Mouse (Mus musculus): ENCODE measurements around the gene Mep1a. TPM values are rescaled to one million over a fixed set of nuclear protein-coding genes. Genes with fewer than 3 reads are reported as not detected.

The Mep1a gene
- polyA plus RNA-seq, 1 experiment from 2014 or later = 0.12 TPM

GRCm38 (mm10) chr17:43520166-43520565 lies 17.6 kb upstream of the Mep1a start:
- Histone ChIP-seq H3K9ac (no peak overlapping the region), H3K4me1 (replicated peaks; ENCODE audit: control insufficient read depth, insufficient read depth, low read length) (no peaks in the 10 kb centered on the region), H3K4me2 (replicated peaks) (no peak overlapping the region), H3K9me3 (ENCODE audit: control insufficient read depth, low read length) (peaks cover under 1% of the 10 kb centered on the region; the same call in 1 of the 2 replicates), H3K4me3 (replicated peaks; ENCODE audit: low read length) (no peak overlapping the region), H3K27ac (no peak overlapping the region), H3K36me3 (replicated peaks; ENCODE audit: control insufficient read depth, insufficient read depth) (no peaks in the 10 kb centered on the region), H3K27me3 (ENCODE audit: control insufficient read depth, insufficient read depth, low read length) (no peaks in the 10 kb centered on the region)
- no peak for DNase-seq (ENCODE audit: low spot score)
- WGBS = 85% methylated on average over 3 of the region's 3 CpGs
- no peak for ATAC-seq (ENCODE audit: low FRiP score)

GRCm38 (mm10) chr17:43518644-43519409 lies 16.2 kb upstream of the Mep1a start:
- Histone ChIP-seq H3K27ac (no peak overlapping the region), H3K36me3 (replicated peaks; ENCODE audit: control insufficient read depth, insufficient read depth) (no peaks in the 10 kb centered on the region), H3K4me1 (replicated peaks; ENCODE audit: control insufficient read depth, insufficient read depth, low read length) (no peaks in the 10 kb centered on the region), H3K27me3 (ENCODE audit: control insufficient read depth, insufficient read depth, low read length) (no peaks in the 10 kb centered on the region), H3K9ac (no peak overlapping the region), H3K4me2 (replicated peaks) (peak overlapping the region; percentile 26; the same call in 1 of the 2 replicates), H3K9me3 (ENCODE audit: control insufficient read depth, low read length) (peaks cover 13% of the 10 kb centered on the region; the same call in 1 of the 2 replicates), H3K4me3 (replicated peaks; ENCODE audit: low read length) (no peak overlapping the region)
- DNase-seq (ENCODE audit: low spot score) = peak; percentile 89
- 30% methylated on average over 18 of the region's 18 CpGs for WGBS
- peak; percentile 85 for ATAC-seq (ENCODE audit: low FRiP score)

GRCm38 (mm10) chr17:43510782-43511181 lies 8.2 kb upstream of the Mep1a start:
- Histone ChIP-seq H3K9me3 (ENCODE audit: control insufficient read depth, low read length) (peaks cover 13% of the 10 kb centered on the region; the same call in 1 of the 2 replicates), H3K9ac (no peak overlapping the region), H3K4me1 (replicated peaks; ENCODE audit: control insufficient read depth, insufficient read depth, low read length) (no peaks in the 10 kb centered on the region), H3K36me3 (replicated peaks; ENCODE audit: control insufficient read depth, insufficient read depth) (no peaks in the 10 kb centered on the region), H3K27me3 (ENCODE audit: control insufficient read depth, insufficient read depth, low read length) (no peaks in the 10 kb centered on the region), H3K4me3 (replicated peaks; ENCODE audit: low read length) (no peak overlapping the region), H3K27ac (no peak overlapping the region), H3K4me2 (replicated peaks) (no peak overlapping the region)
- ATAC-seq (ENCODE audit: low FRiP score) (no peak), DNase-seq (ENCODE audit: low spot score) (no peak)
- WGBS = 61% methylated on average over 4 of the region's 4 CpGs

- Histone ChIP-seq H3K27ac (no peak overlapping the region), H3K4me2 (replicated peaks) (no peak overlapping the region), H3K36me3 (replicated peaks; ENCODE audit: control insufficient read depth, insufficient read depth) (no peaks in the 10 kb centered on the region), H3K27me3 (ENCODE audit: control insufficient read depth, insufficient read depth, low read length) (no peaks in the 10 kb centered on the region), H3K9ac (no peak overlapping the region), H3K9me3 (ENCODE audit: control insufficient read depth, low read length) (no peaks in the 10 kb centered on the region), H3K4me3 (replicated peaks; ENCODE audit: low read length) (no peak overlapping the region), H3K4me1 (replicated peaks; ENCODE audit: control insufficient read depth, insufficient read depth, low read length) (no peaks in the 10 kb centered on the region)
- WGBS = 80% methylated on average over 6 of the region's 6 CpGs
- ATAC-seq (ENCODE audit: low FRiP score) (no peak), DNase-seq (ENCODE audit: low spot score) (no peak)
Measured at GRCm38 (mm10) chr17:43504594-43504934, 2.0 kb upstream of the Mep1a start.

- no peak overlapping the region for H3K4me2 ChIP-seq (replicated peaks)
- no peak overlapping the region for H3K27ac ChIP-seq
- ATAC-seq (ENCODE audit: low FRiP score) (no peak), DNase-seq (ENCODE audit: low spot score) (no peak)
- H3K9me3 ChIP-seq (ENCODE audit: control insufficient read depth, low read length) = no peaks in the 10 kb centered on the region
- no peak overlapping the region for H3K9ac ChIP-seq
- H3K4me1 ChIP-seq (replicated peaks; ENCODE audit: control insufficient read depth, insufficient read depth, low read length) = no peaks in the 10 kb centered on the region
- H3K4me3 ChIP-seq (replicated peaks; ENCODE audit: low read length) = no peak overlapping the region
- no peaks in the 10 kb centered on the region for H3K27me3 ChIP-seq (ENCODE audit: control insufficient read depth, insufficient read depth, low read length)
- WGBS = 68% methylated on average over 4 of the region's 4 CpGs
- H3K36me3 ChIP-seq (replicated peaks; ENCODE audit: control insufficient read depth, insufficient read depth) = no peaks in the 10 kb centered on the region
Measured at GRCm38 (mm10) chr17:43503861-43504593, 1.4 kb upstream of the Mep1a start.

- Histone ChIP-seq H3K4me1 (replicated peaks; ENCODE audit: control insufficient read depth, insufficient read depth, low read length) (no peaks in the 10 kb centered on the region), H3K9me3 (ENCODE audit: control insufficient read depth, low read length) (no peaks in the 10 kb centered on the region), H3K4me2 (replicated peaks) (no peak overlapping the region), H3K27me3 (ENCODE audit: control insufficient read depth, insufficient read depth, low read length) (no peaks in the 10 kb centered on the region), H3K36me3 (replicated peaks; ENCODE audit: control insufficient read depth, insufficient read depth) (no peaks in the 10 kb centered on the region), H3K9ac (no peak overlapping the region), H3K4me3 (replicated peaks; ENCODE audit: low read length) (no peak overlapping the region), H3K27ac (no peak overlapping the region)
- DNase-seq (ENCODE audit: low spot score) (no peak), ATAC-seq (ENCODE audit: low FRiP score) (no peak)
- 95% methylated on average over 5 of the region's 5 CpGs for WGBS
Measured at GRCm38 (mm10) chr17:43501631-43502030, 981 bp downstream of the Mep1a start.

- no peaks in the 10 kb centered on the region for H3K9me3 ChIP-seq (ENCODE audit: control insufficient read depth, low read length)
- no peaks in the 10 kb centered on the region for H3K36me3 ChIP-seq (replicated peaks; ENCODE audit: control insufficient read depth, insufficient read depth)
- H3K4me3 ChIP-seq (replicated peaks; ENCODE audit: low read length) = no peak overlapping the region
- no peaks in the 10 kb centered on the region for H3K27me3 ChIP-seq (ENCODE audit: control insufficient read depth, insufficient read depth, low read length)
- no peaks in the 10 kb centered on the region for H3K4me1 ChIP-seq (replicated peaks; ENCODE audit: control insufficient read depth, insufficient read depth, low read length)
- H3K27ac ChIP-seq = no peak overlapping the region
- DNase-seq (ENCODE audit: low spot score) (no peak), ATAC-seq (ENCODE audit: low FRiP score) (no peak)
- 80% methylated on average over 3 of the region's 3 CpGs for WGBS
- no peak overlapping the region for H3K4me2 ChIP-seq (replicated peaks)
- no peak overlapping the region for H3K9ac ChIP-seq
Measured at GRCm38 (mm10) chr17:43501223-43501622, 1.4 kb downstream of the Mep1a start.

GRCm38 (mm10) chr17:43500513-43500912 lies 2.1 kb downstream of the Mep1a start:
- no peak overlapping the region for H3K27ac ChIP-seq
- no peak overlapping the region for H3K4me3 ChIP-seq (replicated peaks; ENCODE audit: low read length)
- H3K9ac ChIP-seq = no peak overlapping the region
- DNase-seq (ENCODE audit: low spot score) = no peak
- H3K4me2 ChIP-seq (replicated peaks) = no peak overlapping the region
- no peaks in the 10 kb centered on the region for H3K9me3 ChIP-seq (ENCODE audit: control insufficient read depth, low read length)
- no peaks in the 10 kb centered on the region for H3K27me3 ChIP-seq (ENCODE audit: control insufficient read depth, insufficient read depth, low read length)
- 90% methylated on average over 1 of the region's 1 CpGs for WGBS
- no peaks in the 10 kb centered on the region for H3K4me1 ChIP-seq (replicated peaks; ENCODE audit: control insufficient read depth, insufficient read depth, low read length)
- H3K36me3 ChIP-seq (replicated peaks; ENCODE audit: control insufficient read depth, insufficient read depth) = no peaks in the 10 kb centered on the region
- no peak for ATAC-seq (ENCODE audit: low FRiP score)

GRCm38 (mm10) chr17:43497521-43497920 lies 5.1 kb downstream of the Mep1a start:
- no peak overlapping the region for H3K27ac ChIP-seq
- no peak overlapping the region for H3K4me2 ChIP-seq (replicated peaks)
- no peak for ATAC-seq (ENCODE audit: low FRiP score)
- H3K36me3 ChIP-seq (replicated peaks; ENCODE audit: control insufficient read depth, insufficient read depth) = no peaks in the 10 kb centered on the region
- no peaks in the 10 kb centered on the region for H3K27me3 ChIP-seq (ENCODE audit: control insufficient read depth, insufficient read depth, low read length)
- 86% methylated on average over 4 of the region's 4 CpGs for WGBS
- no peaks in the 10 kb centered on the region for H3K4me1 ChIP-seq (replicated peaks; ENCODE audit: control insufficient read depth, insufficient read depth, low read length)
- DNase-seq (ENCODE audit: low spot score) = no peak
- no peak overlapping the region for H3K9ac ChIP-seq
- H3K9me3 ChIP-seq (ENCODE audit: control insufficient read depth, low read length) = no peaks in the 10 kb centered on the region
- H3K4me3 ChIP-seq (replicated peaks; ENCODE audit: low read length) = no peak overlapping the region

All from hindbrain, embryonic 14.5 days (tissue).